Mouse (Mus musculus): ENCODE results near the gene Dis3l.

GRCm38 (mm10) chr9:64271249-64271648 is 69.8 kb downstream of the Dis3l start:
- TF ChIP-seq POLR2A (IDR thresholded peaks at IDR 0.05; ENCODE audit: low read depth, low read length) (no peak), CTCF (IDR thresholded peaks at IDR 0.05; ENCODE audit: extremely low read depth, insufficient read depth, insufficient read length, insufficient replicate concordance) (no peak)
